Mouse (Mus musculus) bone marrow macrophage, adult 2 months (primary cell): ENCODE results near the gene Htr3b. TPM values are rescaled to one million over a fixed set of nuclear protein-coding genes. Genes with fewer than 3 reads are reported as not detected.

ENCODE experiments used
- H3K27ac ChIP-seq: 2 replicates; pipeline ENCODE4 v1.5.1; 2012; ENCODE audit warnings: low read depth, low read length; ENCODE audit not compliant: insufficient read depth
- H3K4me1 ChIP-seq: 2 replicates; pipeline ENCODE4 v1.6.1; 2012; ENCODE audit warnings: low read length; ENCODE audit not compliant: control insufficient read depth, insufficient read depth
- H3K4me3 ChIP-seq: 2 replicates; pipeline ENCODE4 v1.5.1; 2012; ENCODE audit warnings: mild to moderate bottlenecking, low read length, moderate library complexity; ENCODE audit not compliant: insufficient read depth
- CTCF ChIP-seq: IDR thresholded peaks from 2 replicates; pipeline ENCODE4 v1.5.1; 2012; ENCODE audit warnings: low read depth, mild to moderate bottlenecking, low read length, moderate library complexity
- POLR2A ChIP-seq: IDR thresholded peaks from 2 replicates; pipeline ENCODE4 v1.6.1; 2012; ENCODE audit warnings: mild to moderate bottlenecking, low read depth, low read length, borderline replicate concordance
- polyA plus RNA-seq: library from polyadenylated mRNA; stranded (reverse); fragments of >200 nt; gene quantifications from 2 replicates; pipeline ENCODE4 v1.2.4, GENCODE M21; 2012; ENCODE audit not compliant: missing spikeins, insufficient read depth, insufficient read length

Gene Htr3b
- polyA plus RNA-seq, 1 experiment = not detected

DNA sequence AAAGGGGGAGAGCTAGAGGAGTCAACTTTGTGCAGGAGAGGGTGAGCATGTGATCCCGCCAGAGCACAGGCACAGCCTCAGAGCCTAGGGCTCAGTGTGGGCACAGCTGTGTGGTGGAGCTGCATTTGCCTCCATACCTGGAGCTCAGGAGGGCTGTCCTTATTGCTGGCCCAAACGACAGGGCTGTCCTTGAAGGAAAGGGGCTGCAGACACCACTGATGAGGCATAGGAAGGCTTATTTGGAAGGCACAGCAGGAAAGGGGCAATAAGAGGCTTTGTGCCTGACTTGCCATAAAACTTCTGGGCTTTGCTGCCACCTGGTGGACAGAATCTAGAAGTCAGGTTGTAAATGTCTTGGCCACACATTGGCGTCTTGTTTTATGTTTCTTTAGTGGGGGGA, 70.8 kb downstream of the Htr3b start:
- H3K4me1 ChIP-seq = no peaks in the 10 kb centered on the region
- no peak overlapping the region for H3K27ac ChIP-seq
- H3K4me3 ChIP-seq = no peak overlapping the region
- TF ChIP-seq POLR2A = no peak
- peak; percentile 43; the same call in 1 of the 2 replicates for TF ChIP-seq CTCF

DNA sequence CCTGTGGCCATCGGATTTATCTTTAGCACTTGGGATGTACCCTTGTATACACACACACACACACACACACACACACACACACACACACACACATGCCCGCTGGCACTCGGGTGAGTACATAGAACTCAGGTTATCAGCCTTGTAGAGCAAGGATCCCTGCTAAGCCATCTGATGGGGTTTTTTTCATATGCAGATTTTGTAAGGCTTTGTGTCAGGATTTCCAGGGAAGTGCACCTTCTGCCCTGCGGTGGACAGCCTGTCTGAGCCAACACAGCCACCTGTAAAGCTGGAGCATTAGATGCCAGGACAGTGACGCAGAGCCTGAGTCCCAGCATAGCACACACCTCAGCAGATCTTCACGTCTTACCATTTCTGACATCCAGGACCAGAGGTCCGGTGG, 75.7 kb downstream of the Htr3b start:
- TF ChIP-seq POLR2A (no peak), CTCF (no peak)
- H3K27ac ChIP-seq = no peak overlapping the region
- H3K4me1 ChIP-seq = no peaks in the 10 kb centered on the region
- H3K4me3 ChIP-seq = no peak overlapping the region

Other genes with a start within 250 kb of the Htr3b start
- 2.7 and 2.9 TPM in 2 replicates for gene Zbtb16, start 128.8 kb downstream of the Htr3b start, polyA plus RNA-seq
- not detected in 2 replicates for gene Htr3a, start 53.9 kb downstream of the Htr3b start, polyA plus RNA-seq
- 18.2 and 18.7 TPM in 2 replicates for gene Usp28, start 20.4 kb upstream of the Htr3b start, polyA plus RNA-seq
- 16.7 and 20.5 TPM in 2 replicates for gene Zw10, start 90.6 kb upstream of the Htr3b start, polyA plus RNA-seq
- gene Tmprss5, start 116.3 kb upstream of the Htr3b start, polyA plus RNA-seq = not detected in 2 replicates